Mouse (Mus musculus) megakaryocyte, embryonic 14.5 days (primary cell): ENCODE measurements around the gene Rhno1.

Experiments used
- FLI1 ChIP-seq: IDR thresholded peaks from 2 replicates; pipeline ENCODE4 v1.6.1; 2012; ENCODE audit warnings: low read length, inconsistent platforms, mixed read lengths
- GATA1 ChIP-seq: IDR thresholded peaks from 3 replicates; pipeline ENCODE4 v1.6.1; 2012; ENCODE audit warnings: mixed read lengths, low read length, inconsistent platforms, borderline replicate concordance

DNA sequence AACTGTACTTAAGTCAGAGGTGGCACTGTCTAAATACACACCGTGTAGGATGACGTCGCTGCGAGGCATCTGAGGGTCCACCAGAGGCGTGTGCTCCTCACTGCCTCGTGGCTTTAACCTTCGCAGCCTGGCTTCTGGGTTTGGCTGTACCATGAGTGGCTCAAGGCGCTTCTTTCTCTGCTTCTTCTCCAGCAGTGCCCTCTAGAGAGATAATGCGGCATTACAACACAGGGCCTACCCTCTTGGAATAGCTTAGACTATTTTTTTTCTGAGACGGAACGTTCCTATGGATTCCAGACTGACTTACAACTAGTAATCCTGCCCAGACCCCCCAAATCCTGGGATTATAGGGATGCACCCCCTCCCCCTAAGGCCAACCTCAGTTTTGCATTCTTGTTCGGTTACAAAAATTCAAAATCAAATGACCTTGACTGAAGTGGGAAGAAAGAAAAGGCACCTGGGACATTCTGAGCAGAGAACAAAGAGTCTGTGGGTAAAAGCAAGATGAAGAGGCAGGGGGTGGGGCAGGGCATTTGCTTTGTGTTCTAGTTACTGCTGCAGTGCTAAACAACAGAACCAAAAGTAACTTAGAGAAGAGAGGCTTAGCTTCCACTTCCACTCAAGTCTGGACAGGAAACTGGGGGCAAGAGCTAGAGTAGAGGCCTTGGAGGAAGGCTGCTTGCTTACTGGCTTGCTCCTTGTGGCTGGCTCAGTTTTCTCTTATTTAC lies 28.1 kb downstream of the Rhno1 start:
- TF ChIP-seq GATA1 = no peak
- no peak for TF ChIP-seq FLI1
